Mouse (Mus musculus) liver, embryonic 14.5 days (tissue): Measurements from ENCODE around the gene Msantd1. TPM values are rescaled to one million over a fixed set of nuclear protein-coding genes. Genes with fewer than 3 reads are reported as not detected.

Source experiments
- ATAC-seq: fragments of 200-750 bp; cut with Nextera tagmentation; 2 replicates; pipeline ENCODE4 v1.8.0; 2017; ENCODE audit warnings: moderate number of reproducible peaks, mild to moderate bottlenecking, moderate library complexity; ENCODE audit not compliant: insufficient read depth
- DNase-seq, 3 experiments: peaks; one replicate each; pipeline ENCODE4 v3.0.0-alpha.2; 2012 to 2013; ENCODE audit warnings: low read depth in 3 of 3, low spot score in 3 of 3
- H3K27ac ChIP-seq: fragments of 300-500 bp; sonication (generic); 2 replicates; pipeline ENCODE4 v1.5.1; 2014; ENCODE audit warnings: moderate library complexity, mild to moderate bottlenecking, control low read depth, inconsistent platforms
- H3K27me3 ChIP-seq: fragments of 300-500 bp; sonication (generic); 2 replicates; pipeline ENCODE4 v1.6.1; 2014; ENCODE audit warnings: mild to moderate bottlenecking, low read length, moderate library complexity; ENCODE audit not compliant: control insufficient read depth, insufficient read depth
- H3K36me3 ChIP-seq: fragments of 300-500 bp; sonication (generic); replicated peaks from 2 replicates; pipeline ENCODE4 v1.6.1; 2014; ENCODE audit warnings: low read depth; ENCODE audit not compliant: control insufficient read depth, insufficient read depth
- H3K4me1 ChIP-seq, 2 experiments: fragments of 200-500 bp in 1 of 2; fragments of 300-500 bp in 1 of 2; sonication (generic) in 1 of 2; replicated peaks; 2 replicates each; pipeline ENCODE4 v1.6.1; 2012 to 2014; ENCODE audit warnings: antibody characterized with exemption in 1 of 2, inconsistent platforms in 1 of 2, low read length in 1 of 2; ENCODE audit not compliant: control insufficient read depth in 2 of 2, insufficient read depth in 2 of 2
- H3K4me2 ChIP-seq: fragments of 300-500 bp; sonication (generic); 2 replicates; pipeline ENCODE4 v1.6.1; 2014; ENCODE audit warnings: low read depth, mild to moderate bottlenecking, control low read depth, moderate library complexity
- H3K4me3 ChIP-seq, 2 experiments: fragments of 200-500 bp in 1 of 2; fragments of 300-500 bp in 1 of 2; sonication (generic) in 1 of 2; 2 replicates each; pipeline ENCODE4 v1.5.1; 2012 to 2014; ENCODE audit warnings: low read depth in 2 of 2, low read length in 2 of 2, mild to moderate bottlenecking in 2 of 2, control low read depth in 1 of 2, inconsistent platforms in 1 of 2, moderate library complexity in 1 of 2; ENCODE audit not compliant: insufficient read depth in 1 of 2
- H3K9ac ChIP-seq: fragments of 300-500 bp; sonication (generic); replicated peaks from 2 replicates; pipeline ENCODE4 v1.6.1; 2014; ENCODE audit warnings: mild to moderate bottlenecking, control low read depth, moderate library complexity
- H3K9me3 ChIP-seq: fragments of 300-500 bp; sonication (generic); 2 replicates; pipeline ENCODE4 v1.6.1; 2016; ENCODE audit warnings: low read length, mixed read lengths; ENCODE audit not compliant: control insufficient read depth
- CTCF ChIP-seq: IDR thresholded peaks from 2 replicates; pipeline ENCODE4 v1.5.1; 2016; ENCODE audit warnings: antibody characterized with exemption, low read depth, control low read depth
- EP300 ChIP-seq: IDR thresholded peaks from 2 replicates; pipeline ENCODE4 v1.6.1; 2016; ENCODE audit warnings: antibody characterized with exemption, low read depth
- WGBS: fragments of 180-500 bp; shearing (Covaris S2); extraction: QIAGEN DNeasy Blood & Tissue Kit; methylation state at CpG from one replicate; pipeline ENCODE4 v1.1.7; 2014; ENCODE audit not compliant: insufficient replicate concordance; 5-methylcytosine and 5-hydroxymethylcytosine counted together
- polyA plus RNA-seq, 2 experiments: library from polyadenylated mRNA; depleted of rRNA in 1 of 2; stranded (reverse) in 1 of 2; unstranded in 1 of 2; fragments of >200 nt; fragmentation: Nextera tagmentation in 1 of 2; extraction: Ambion mirVana in 1 of 2; gene quantifications; 2 replicates each; pipeline versions ENCODE4 v1.2.1 to v1.2.3; 2012 to 2014

Msantd1 gene
- polyA plus RNA-seq, 2 experiments: 0.17 to 1.2 TPM

DNA sequence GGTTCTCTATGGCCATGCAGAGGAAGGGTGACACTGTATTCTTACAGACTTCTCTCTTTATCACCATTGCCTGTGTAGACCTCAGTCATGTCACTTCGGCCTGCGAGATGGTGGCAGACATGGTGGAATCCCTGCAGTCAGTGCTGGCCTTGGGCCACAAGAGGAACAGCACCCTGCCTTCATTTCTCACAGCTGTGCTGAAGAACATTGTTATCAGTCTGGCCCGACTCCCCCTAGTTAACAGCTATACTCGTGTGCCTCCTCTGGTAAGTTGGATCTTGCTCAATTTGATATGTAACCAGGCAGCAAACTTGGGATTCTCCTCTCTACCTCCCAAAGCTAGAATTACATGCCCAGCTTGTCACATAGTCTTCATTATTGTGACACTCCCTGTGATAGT is 18.6 kb upstream of the Msantd1 start:
- Histone ChIP-seq H3K27me3 (no peaks in the 10 kb centered on the region), H3K9ac (no peak overlapping the region), H3K4me3 (no peak overlapping the region), H3K27ac (no peak overlapping the region), H3K36me3 (peaks cover 39% of the 10 kb centered on the region), H3K4me2 (no peak overlapping the region), H3K4me1 (peaks cover 0 to 3% of the 10 kb centered on the region in 2 experiments; a peak in 1 of 4 replicates), H3K9me3 (no peaks in the 10 kb centered on the region)
- TF ChIP-seq CTCF (no peak), EP300 (no peak)
- ATAC-seq (no peak), DNase-seq (no peak)
- WGBS: 66% methylated on average over 4 of the region's 4 CpGs

DNA sequence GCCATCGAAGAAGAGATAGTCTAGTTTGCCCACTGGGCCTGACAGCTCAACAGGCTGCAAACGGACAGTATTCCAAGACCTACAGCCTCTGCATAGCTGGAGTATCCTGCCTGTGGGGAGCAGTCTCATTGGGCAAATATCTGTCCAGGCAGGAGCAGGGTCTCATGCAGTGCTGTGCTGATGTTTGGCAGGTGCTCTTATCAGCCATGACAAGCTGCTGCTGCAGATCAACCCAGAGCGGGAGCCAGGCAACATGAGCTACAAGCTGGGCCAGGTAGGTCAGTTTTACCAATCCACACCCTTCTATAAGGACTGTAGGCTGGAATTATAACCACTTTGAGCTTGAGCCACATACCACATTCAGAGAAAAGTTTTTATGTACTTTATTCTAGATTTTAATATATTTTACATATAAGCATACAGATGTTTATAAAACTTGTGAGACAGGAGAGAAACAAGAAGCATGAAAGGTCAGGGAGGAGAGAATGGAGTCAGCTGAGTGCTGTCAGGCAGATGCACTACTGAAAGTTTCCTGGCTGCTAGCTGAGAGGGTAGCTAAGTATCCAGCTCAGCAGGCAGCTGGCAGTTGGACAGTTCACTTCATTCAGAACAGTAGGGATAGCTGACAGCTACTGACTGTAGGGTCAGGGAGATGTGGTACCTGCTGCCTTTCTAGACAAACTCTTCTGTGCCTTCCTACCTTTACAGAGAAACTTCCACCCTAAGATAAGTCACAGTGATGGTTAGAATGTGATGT is 10.9 kb upstream of the Msantd1 start:
- peak overlapping the region; percentile 71 for H3K27ac ChIP-seq
- DNase-seq (peak; percentile 68 to 73 (median 72)), ATAC-seq (peak; percentile 99)
- peak overlapping the region; percentile 38 for H3K9ac ChIP-seq
- H3K36me3 ChIP-seq: peaks cover 28% of the 10 kb centered on the region
- 48% methylated on average over 3 of the region's 3 CpGs for WGBS
- peak overlapping the region; percentile 16 for H3K4me2 ChIP-seq
- no peaks in the 10 kb centered on the region for H3K27me3 ChIP-seq
- H3K4me3 ChIP-seq: no peak overlapping the region
- H3K4me1 ChIP-seq: peaks cover 16 to 18% of the 10 kb centered on the region in 2 experiments
- H3K9me3 ChIP-seq: no peaks in the 10 kb centered on the region
- TF ChIP-seq EP300 (peak; percentile 91), CTCF (no peak)

DNA sequence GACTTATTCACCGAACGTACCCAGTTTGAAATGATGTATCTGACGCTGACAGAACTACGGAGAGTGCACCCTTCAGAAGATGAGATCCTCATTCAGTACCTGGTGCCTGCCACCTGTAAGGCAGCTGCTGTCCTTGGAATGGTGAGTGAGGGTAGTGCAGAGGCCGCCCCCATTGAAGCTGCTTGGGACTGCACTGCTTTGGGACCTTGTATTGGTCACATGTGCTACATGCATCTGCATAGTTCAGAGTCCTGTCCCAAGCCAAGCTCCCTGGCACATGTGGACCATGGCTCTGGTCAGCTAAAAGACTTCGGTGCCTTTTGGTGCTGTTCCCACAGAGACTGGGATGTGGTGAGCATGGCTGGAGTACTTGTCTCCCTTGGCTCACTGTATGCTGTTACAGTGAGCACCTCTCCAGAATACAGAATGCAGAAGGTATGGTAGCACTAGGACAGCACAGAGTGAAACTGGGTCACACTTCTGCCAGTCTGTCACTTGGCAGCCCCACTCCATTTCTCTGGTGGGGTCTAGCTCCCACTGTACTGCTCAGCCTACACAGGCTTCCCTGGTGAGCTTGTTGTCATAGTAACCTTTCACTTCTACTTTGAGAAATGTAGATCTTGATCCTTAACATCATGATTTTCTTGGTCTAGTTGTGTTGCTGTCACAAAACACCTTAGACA is 7.9 kb upstream of the Msantd1 start:
- peaks cover 30% of the 10 kb centered on the region for H3K36me3 ChIP-seq
- H3K9me3 ChIP-seq: no peaks in the 10 kb centered on the region
- no peak for DNase-seq
- H3K9ac ChIP-seq: no peak overlapping the region
- H3K4me2 ChIP-seq: no peak overlapping the region
- peaks cover 16% of the 10 kb centered on the region in 2 experiments for H3K4me1 ChIP-seq
- TF ChIP-seq EP300 (no peak), CTCF (no peak)
- ATAC-seq: no peak
- H3K4me3 ChIP-seq: no peak overlapping the region
- 86% methylated on average over 6 of the region's 6 CpGs for WGBS
- no peak overlapping the region for H3K27ac ChIP-seq
- no peaks in the 10 kb centered on the region for H3K27me3 ChIP-seq

DNA sequence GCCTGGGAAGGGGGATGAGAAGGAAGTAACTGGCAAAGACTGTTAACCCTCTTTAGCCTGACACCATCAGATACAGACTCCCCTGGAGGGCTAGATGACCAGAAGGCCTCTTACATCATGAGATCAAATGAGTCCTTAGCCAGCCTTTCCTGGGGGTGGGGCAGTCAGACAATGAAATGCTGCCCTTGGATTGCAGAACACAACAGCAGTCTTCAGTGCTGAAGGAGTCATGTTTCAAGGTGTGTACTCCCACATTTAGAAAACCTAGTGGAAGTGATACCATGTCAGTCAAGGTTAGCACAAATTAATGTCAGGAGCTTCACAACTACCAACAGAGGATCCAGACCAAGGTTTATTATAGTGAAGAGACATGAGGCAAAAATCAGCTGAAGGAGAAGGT is 5.4 kb upstream of the Msantd1 start:
- Histone ChIP-seq H3K4me1 (peaks cover 0 to 1% of the 10 kb centered on the region in 2 experiments; a peak in 2 of 4 replicates), H3K27me3 (no peaks in the 10 kb centered on the region), H3K27ac (no peak overlapping the region), H3K36me3 (peaks cover 29% of the 10 kb centered on the region), H3K9ac (no peak overlapping the region), H3K4me2 (no peak overlapping the region), H3K9me3 (no peaks in the 10 kb centered on the region), H3K4me3 (no peak overlapping the region)
- no peak for ATAC-seq
- TF ChIP-seq EP300 (no peak), CTCF (no peak)
- no peak for DNase-seq

DNA sequence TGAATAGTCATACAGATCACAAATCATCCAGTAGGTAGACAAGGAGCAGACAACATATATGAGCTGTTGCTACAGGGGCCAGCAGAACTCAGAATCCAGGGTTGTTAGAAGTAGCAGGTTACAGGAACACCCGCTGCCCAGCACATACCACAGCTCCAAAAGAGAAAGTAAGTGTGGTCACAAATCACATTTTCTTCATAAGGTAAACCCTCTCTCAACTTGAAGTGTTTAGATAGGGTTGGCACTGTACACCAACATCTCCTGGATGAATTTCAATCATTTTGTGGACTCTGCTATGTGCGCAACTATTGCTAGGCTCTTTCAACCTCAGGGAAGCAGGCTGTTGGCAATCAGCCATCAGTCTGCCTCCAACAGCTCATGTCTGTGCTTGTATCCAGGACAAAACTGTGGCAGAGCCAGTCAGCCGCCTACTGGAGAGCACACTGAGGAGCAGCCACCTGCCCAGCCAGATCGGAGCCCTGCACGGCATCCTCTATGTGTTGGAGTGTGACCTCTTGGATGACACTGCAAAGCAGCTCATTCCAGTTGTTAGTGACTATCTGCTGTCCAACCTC is 4.9 kb upstream of the Msantd1 start:
- 90% methylated on average over 5 of the region's 5 CpGs for WGBS
- Histone ChIP-seq H3K9me3 (no peaks in the 10 kb centered on the region), H3K27ac (no peak overlapping the region), H3K36me3 (peaks cover 29% of the 10 kb centered on the region), H3K27me3 (no peaks in the 10 kb centered on the region), H3K4me2 (no peak overlapping the region), H3K9ac (no peak overlapping the region), H3K4me1 (no peaks in the 10 kb centered on the region), H3K4me3 (no peak overlapping the region)
- ATAC-seq (no peak), DNase-seq (no peak)
- TF ChIP-seq CTCF (no peak), EP300 (no peak)
